Mouse (Mus musculus) myocyte (in vitro differentiated cells): ENCODE results near the gene Abhd14b.
A peak's percentile ranks its signal among the peaks of the same experiment; 100 is the strongest.

Experiments used
- CEBPB ChIP-seq: IDR thresholded peaks from 2 replicates; pipeline ENCODE4 v1.6.1; 2011; ENCODE audit warnings: mild to moderate bottlenecking, moderate library complexity; ENCODE audit not compliant: poor library complexity, insufficient read depth, severe bottlenecking
- MAX ChIP-seq: IDR thresholded peaks from one replicate; pipeline ENCODE4 v1.6.1; 2011; ENCODE audit warnings: low read depth, mild to moderate bottlenecking, control low read depth
- MYOG ChIP-seq, 3 experiments: IDR thresholded peaks; one replicate each; pipeline ENCODE4 v1.6.1; 2011; ENCODE audit warnings: control low read depth in 2 of 3, low read depth in 2 of 3, mild to moderate bottlenecking in 2 of 3; ENCODE audit not compliant: insufficient read length in 2 of 3, control insufficient read depth in 1 of 3, insufficient read depth in 1 of 3
- POLR2A ChIP-seq: IDR thresholded peaks from one replicate; pipeline ENCODE4 v1.6.1; 2011; ENCODE audit warnings: low read depth, mild to moderate bottlenecking, control low read depth, moderate library complexity; ENCODE audit not compliant: insufficient read length
- POLR2AphosphoS2 ChIP-seq: IDR thresholded peaks from one replicate; pipeline ENCODE4 v1.6.1; 2011; ENCODE audit warnings: low read depth, control low read depth; ENCODE audit not compliant: insufficient read length
- REST ChIP-seq: IDR thresholded peaks from one replicate; pipeline ENCODE4 v1.6.1; 2011; ENCODE audit warnings: mild to moderate bottlenecking, control low read depth, moderate library complexity; ENCODE audit not compliant: insufficient read depth, insufficient read length
- SRF ChIP-seq: IDR thresholded peaks from one replicate; pipeline ENCODE4 v1.6.1; 2011; ENCODE audit warnings: low read depth; ENCODE audit not compliant: control insufficient read depth, insufficient read length
- TCF12 ChIP-seq: IDR thresholded peaks from one replicate; pipeline ENCODE4 v1.6.1; 2011; ENCODE audit warnings: mild to moderate bottlenecking, control low read depth; ENCODE audit not compliant: poor library complexity, insufficient read depth, severe bottlenecking
- TCF3 ChIP-seq: IDR thresholded peaks from one replicate; pipeline ENCODE4 v1.6.1; 2011; ENCODE audit warnings: low read depth, control low read depth; ENCODE audit not compliant: insufficient read length

DNA sequence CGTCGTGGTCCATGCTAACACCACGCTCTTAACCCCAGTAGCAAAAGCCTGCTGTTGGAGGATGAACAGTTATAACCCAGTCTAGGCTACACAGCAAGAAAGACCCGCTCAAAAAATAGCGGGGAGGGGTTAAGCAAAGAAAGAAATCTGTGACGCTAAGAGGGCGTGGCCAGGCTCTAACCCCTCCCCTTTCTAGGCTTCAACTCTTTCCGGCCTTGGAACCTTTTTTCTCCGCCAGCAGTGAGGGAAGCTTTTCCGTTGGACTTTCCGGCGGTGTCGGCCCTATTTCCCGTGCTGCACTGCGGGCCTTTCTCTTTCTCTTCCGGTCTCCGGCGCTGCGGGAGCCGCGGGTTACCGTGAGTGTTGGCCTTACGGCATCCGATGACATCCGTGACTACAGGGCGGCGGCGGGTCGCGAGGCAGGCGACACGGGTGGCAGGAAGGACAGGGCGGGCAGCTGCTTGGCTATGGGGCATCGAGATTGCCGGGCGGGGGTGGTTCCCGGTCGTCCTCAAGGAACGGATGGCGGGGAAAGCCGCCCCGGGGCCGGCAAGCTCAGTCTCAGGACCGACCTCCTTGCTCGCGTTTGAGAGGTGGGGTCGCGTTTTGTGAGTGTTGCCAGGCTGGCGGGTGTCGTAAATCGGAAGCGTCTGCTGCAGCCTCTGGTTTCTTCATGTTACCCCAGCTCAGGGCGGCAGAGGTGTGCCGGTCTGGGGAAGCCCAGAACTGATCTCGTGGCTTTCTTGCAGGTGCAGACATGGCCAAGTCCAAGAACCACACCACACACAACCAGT, 17.8 kb upstream of the Abhd14b start, which contains the start of gene Rpl29:
- TF ChIP-seq POLR2AphosphoS2, result peak; percentile 56
- TF ChIP-seq POLR2A, result peak; percentile 78
- no peak for TF ChIP-seq SRF
- TF ChIP-seq REST, result no peak
- no peak for TF ChIP-seq CEBPB
- TF ChIP-seq MAX, result no peak
- no peak for TF ChIP-seq TCF3
- TF ChIP-seq TCF12, result no peak
- no peak for TF ChIP-seq MYOG (IDR thresholded peaks at IDR 0.05; ENCODE audit: control insufficient read depth in 1 of 3, insufficient read depth in 1 of 3, insufficient read length in 2 of 3, low read depth in 2 of 3)
